Mouse (Mus musculus) layer of hippocampus, adult 2 months (tissue): ENCODE measurements around the gene Maff. TPM values are rescaled to one million over a fixed set of nuclear protein-coding genes. Genes with fewer than 3 reads are reported as not detected.

Experiments used
- DNase-seq, 2 experiments: peaks; one replicate each; pipeline ENCODE4 v3.0.0; 2022; ENCODE audit warnings: low spot score in 2 of 2
- H3K27ac ChIP-seq: fragments of 200-600 bp; 2 replicates; pipeline ENCODE4 v1.8.1; 2022
- H3K4me3 ChIP-seq: fragments of 200-600 bp; 2 replicates; pipeline ENCODE4 v1.8.1; 2022; ENCODE audit warnings: mild to moderate bottlenecking
- CTCF ChIP-seq: fragments of 200-600 bp; conservative IDR thresholded peaks from 2 replicates; pipeline ENCODE4 v1.8.1; 2022; ENCODE audit warnings: antibody characterized with exemption, mild to moderate bottlenecking, moderate library complexity
- microRNA-seq, 2 experiments: library from miRNA; unstranded; fragments of <30 nt; microRNA quantifications; one replicate each; pipeline ENCODE4 v1.2.0; 2021
- total RNA-seq, 2 experiments: library from RNA; stranded (reverse); gene quantifications; 2 replicates each; pipeline ENCODE4 v1.2.3; 2021

Maff gene
- total RNA-seq, 2 experiments from 2014 or later: 0.87 to 1.8 TPM

DNA sequence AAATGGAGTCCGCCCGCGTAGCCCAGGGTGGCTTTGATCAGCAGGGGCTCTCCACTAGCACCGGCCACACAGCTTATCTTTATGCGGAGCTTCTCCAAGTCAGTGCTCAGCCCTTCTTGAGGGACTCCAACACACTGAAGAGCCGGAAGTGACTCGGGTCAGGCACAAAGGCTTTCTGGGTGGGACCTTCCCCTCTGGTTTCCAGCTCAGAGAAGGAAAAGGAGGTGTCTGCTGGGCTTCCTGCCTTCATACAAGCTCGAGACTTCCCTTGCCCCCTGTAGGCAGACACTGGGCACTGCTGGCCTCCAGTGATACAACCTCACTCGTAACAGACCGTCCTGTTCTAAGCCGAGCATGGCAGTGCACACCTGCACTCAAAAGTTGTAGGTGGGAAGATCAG, 50.3 kb downstream of the Maff start:
- H3K27ac ChIP-seq: peak overlapping the region; percentile 62; the same call in 1 of the 2 replicates
- TF ChIP-seq CTCF: peak; percentile 70
- no peak for DNase-seq
- H3K4me3 ChIP-seq: peak overlapping the region; percentile 33

GRCm38 (mm10) chr15:79399231-79400052, 53.0 kb downstream of the Maff start:
- no peak overlapping the region for H3K4me3 ChIP-seq
- peak overlapping the region; percentile 78 for H3K27ac ChIP-seq
- no peak for TF ChIP-seq CTCF
- no peak for DNase-seq

DNA sequence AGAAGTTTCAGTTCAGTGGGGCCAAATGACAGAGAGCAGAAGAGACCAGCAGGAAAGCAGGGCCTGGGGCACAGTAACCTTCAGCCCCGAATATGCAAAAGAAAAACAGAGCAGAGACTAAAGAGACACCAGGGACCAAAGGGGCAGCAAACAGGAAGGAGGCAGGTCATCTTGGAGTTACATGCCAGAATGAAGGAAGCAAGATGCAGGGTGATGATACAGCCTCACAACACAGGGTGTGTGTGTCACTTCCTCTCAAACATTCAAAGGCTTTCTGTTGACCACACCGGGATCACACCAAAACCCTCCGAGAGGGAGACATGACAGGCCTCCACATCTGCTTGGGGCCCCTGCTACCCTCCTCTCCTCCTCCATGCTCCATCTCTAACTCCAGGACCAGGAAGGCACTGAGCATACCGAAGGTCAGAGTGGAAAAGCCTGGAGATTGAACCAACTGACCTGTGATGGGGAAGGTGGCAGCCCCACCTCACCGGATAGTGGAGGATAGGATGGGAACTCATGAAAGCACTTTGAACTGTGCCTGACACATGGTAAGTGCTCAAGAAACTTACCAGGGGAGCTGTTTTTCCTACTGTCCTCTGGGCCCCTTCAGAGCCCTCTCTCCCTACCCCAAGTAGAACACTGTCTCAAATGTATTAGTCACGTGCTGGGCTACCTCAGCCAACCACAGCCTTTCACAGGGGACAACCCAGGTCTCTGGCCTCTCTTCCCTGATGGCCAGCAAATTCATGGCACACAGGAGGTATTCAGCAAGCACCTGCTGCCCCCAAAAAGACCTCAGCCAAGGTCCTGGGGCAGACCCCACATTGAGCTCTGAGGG, 53.9 kb downstream of the Maff start:
- Histone ChIP-seq H3K4me3 (no peak overlapping the region; the same call in 1 of the 2 replicates), H3K27ac (peak overlapping the region; percentile 78)
- no peak for DNase-seq
- TF ChIP-seq CTCF: no peak

- TF ChIP-seq CTCF: no peak
- DNase-seq: no peak
- Histone ChIP-seq H3K4me3 (no peak overlapping the region; the same call in 1 of the 2 replicates), H3K27ac (peak overlapping the region; percentile 78)
These were observed 54.5 kb downstream of the Maff start for GRCm38 (mm10) chr15:79400975-79401365.

DNA sequence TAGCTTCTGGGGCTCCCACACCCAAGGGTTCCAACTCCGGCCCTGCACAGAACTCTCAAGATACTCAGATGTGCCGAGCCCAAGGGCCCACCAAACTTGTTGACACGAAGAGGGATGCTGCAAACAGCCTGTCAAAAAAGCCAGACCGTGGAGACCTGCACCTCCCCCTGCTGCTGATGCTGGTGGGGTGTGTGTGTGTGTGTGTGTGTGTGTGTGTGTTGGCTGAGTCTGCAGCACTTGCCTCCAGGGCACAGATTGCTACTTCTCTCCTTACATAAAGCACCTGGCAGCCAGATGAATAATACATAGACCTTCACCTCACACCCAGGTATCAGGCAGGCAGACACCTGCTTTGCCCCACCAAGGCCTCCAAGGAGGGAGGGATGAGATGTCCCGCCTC, 55.8 kb downstream of the Maff start:
- no peak for DNase-seq
- Histone ChIP-seq H3K27ac (peak overlapping the region; percentile 96; the same call in 1 of the 2 replicates), H3K4me3 (peak overlapping the region; percentile 69)
- TF ChIP-seq CTCF: no peak

GRCm38 (mm10) chr15:79402836-79403762, 56.7 kb downstream of the Maff start, which contains the start of gene Tmem184b:
TSS of gene Tmem184b (minus strand) at chr15:79403569.
- TF ChIP-seq CTCF: peak; percentile 27; the same call in 1 of the 2 replicates
- H3K4me3 ChIP-seq: peak within 1 kb of the TSS; percentile 69

DNA sequence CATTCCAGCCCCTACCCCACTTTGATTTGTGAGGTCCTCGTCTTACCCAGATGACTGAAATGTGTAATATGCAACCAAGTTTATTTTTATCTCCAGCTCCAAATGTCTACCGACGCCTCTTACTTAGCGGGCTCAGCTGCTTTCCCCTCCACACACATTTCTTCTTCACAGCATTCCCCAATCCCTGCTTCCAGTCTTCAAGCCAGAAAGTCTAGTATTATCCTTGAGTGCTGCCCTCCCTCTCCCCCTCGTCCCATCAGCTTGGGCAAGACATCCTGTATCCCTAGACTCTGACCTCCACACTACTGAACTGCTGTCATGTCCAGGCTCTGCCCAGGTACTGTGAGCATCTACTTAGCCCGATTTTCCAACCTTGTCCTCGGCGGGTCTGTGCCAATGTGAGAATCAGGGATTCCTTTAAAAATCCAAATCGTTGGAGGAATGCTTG, 57.4 kb downstream of the Maff start:
- TF ChIP-seq CTCF: no peak
- Histone ChIP-seq H3K4me3 (peak overlapping the region; percentile 69), H3K27ac (peak overlapping the region; percentile 96)
- DNase-seq: no peak

More at GRCm38 (mm10) chr15:79402836-79403762, 56.7 kb downstream of the Maff start, which contains the start of gene Tmem184b:
- peak; percentile 81 to 86 for DNase-seq
- peak within 1 kb of the TSS; percentile 96 for H3K27ac ChIP-seq

- Histone ChIP-seq H3K4me3 (peak overlapping the region; percentile 69; the same call in 1 of the 2 replicates), H3K27ac (peak overlapping the region; percentile 96)
- no peak for TF ChIP-seq CTCF
- DNase-seq: no peak
These were observed 57.9 kb downstream of the Maff start for GRCm38 (mm10) chr15:79404277-79404676.

DNA sequence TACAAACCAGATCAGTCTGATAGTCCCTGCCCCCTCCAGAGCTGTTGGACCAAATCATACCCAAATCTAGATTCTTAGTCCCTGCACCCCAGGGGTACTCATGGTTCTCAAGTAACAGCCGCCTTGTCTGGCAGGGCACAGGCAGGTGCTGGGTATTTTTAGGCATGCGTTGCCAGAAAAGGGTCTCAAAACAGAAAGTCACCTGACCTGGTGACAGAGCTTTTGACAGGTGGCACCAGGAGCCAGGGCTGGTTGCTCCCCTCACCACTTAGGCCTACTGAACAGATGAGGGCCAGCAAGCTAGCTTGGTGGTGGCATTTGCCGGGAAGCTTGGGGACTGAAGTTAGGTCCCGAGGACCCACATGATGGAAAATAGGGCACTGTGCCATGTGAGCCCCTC, 60.1 kb downstream of the Maff start:
- DNase-seq: no peak
- no peak for TF ChIP-seq CTCF
- H3K27ac ChIP-seq: no peak overlapping the region
- H3K4me3 ChIP-seq: no peak overlapping the region

Small RNA genes within 50 kb of the gene (microRNA-seq; reads per million reads assigned to microRNA genes)
- gene Mir1943: 0.96 to 2.6 reads per million in 2 experiments

Other genes with a start within 250 kb of the Maff start
- gene Micall1, start 237.7 kb upstream of the Maff start, total RNA-seq: 10 to 100 TPM; 31.4 to 35.3 TPM
- 100 to 1,000 TPM in 1 of 2 experiments, 10 to 100 TPM in 1; 97.9 to 103 TPM for gene Polr2f, start 205.6 kb upstream of the Maff start, total RNA-seq
- gene 1700088E04Rik, start 205.4 kb upstream of the Maff start, total RNA-seq: 10 to 100 TPM in 1 of 2 experiments, 1 to 10 TPM in 1; 8.8 to 10.3 TPM
- 10 to 100 TPM; 27.7 to 30.4 TPM for gene Sox10, start 181.4 kb upstream of the Maff start, total RNA-seq
- 10 to 100 TPM; 46.1 to 49.7 TPM for gene Pick1, start 117.4 kb upstream of the Maff start, total RNA-seq
- gene Gm49486, start 117.2 kb upstream of the Maff start, total RNA-seq: under 1 TPM; 0.31 to 0.49 TPM
- gene Slc16a8, start 91.9 kb upstream of the Maff start, total RNA-seq: not detected
- 1 to 10 TPM; 1.2 to 2.7 TPM for gene Baiap2l2, start 61.1 kb upstream of the Maff start, total RNA-seq
- gene Pla2g6, start 18.2 kb upstream of the Maff start, total RNA-seq: 10 to 100 TPM; 23.8 to 23.9 TPM
- 10 to 100 TPM; 53.6 to 56.0 TPM for gene Tmem184b, start 56.9 kb downstream of the Maff start, total RNA-seq
- gene Csnk1e, start 108.9 kb downstream of the Maff start, total RNA-seq: 100 to 1,000 TPM; 104 to 108 TPM
- gene Kcnj4, start 158.6 kb downstream of the Maff start, total RNA-seq: 10 to 100 TPM; 85.5 to 88.6 TPM
- gene Kdelr3, start 169.8 kb downstream of the Maff start, total RNA-seq: under 1 TPM in 1 of 2 experiments, not detected in 1; 0.51 TPM
- 100 to 1,000 TPM; 322 to 329 TPM for gene Ddx17, start 200.1 kb downstream of the Maff start, total RNA-seq